Mouse (Mus musculus): ENCODE results near the gene Snap91. TPM values are rescaled to one million over a fixed set of nuclear protein-coding genes. Genes with fewer than 3 reads are reported as not detected.

The Snap91 gene
- total RNA-seq, 2 experiments from 2014 or later, result 361 to 373 TPM

DNA sequence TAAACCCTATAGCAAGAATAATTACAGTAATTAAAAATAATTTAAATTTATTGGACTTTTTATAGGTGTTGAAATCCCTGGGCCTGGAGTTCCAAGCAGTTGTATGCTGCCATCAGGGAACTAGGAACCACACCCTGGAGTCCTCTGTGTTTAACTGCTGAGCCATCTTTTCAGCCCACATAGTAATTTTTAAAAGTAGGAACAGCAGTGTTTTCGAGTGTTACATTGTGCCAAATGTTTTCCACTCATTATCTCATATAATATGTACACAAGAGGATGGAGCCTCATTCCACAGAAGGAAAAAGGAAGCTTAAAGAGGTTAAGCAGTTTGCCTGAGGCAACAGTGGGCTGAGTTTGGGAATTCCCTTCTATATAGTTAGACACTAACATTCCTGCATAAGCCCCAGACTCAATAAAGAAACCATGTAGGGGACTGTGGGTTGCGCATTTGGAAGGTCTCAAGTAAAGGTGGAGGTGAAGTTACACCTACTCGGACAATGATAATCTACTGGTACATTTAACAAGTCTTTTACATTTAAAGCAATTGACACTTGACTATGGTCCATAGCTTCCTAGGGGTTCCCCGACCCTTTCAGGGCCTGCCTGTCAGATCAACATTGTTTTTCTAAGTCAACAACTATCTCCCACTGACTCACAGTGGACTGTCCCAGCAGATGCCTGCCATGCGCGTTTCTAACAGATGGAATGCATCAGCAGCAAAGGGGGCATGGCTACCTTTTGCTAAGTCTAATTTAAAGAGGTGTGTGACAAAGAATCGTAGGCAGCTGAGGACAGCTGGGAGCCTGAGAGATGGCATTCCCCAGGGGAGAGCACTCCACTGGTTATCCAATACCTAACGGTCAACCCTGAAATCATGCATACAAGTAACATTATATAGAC is 117.7 kb downstream of the Snap91 start:
- peak in 1 of 2 experiments; percentile 43 for DNase-seq (ENCODE audit: low spot score in 2 of 2)

DNA sequence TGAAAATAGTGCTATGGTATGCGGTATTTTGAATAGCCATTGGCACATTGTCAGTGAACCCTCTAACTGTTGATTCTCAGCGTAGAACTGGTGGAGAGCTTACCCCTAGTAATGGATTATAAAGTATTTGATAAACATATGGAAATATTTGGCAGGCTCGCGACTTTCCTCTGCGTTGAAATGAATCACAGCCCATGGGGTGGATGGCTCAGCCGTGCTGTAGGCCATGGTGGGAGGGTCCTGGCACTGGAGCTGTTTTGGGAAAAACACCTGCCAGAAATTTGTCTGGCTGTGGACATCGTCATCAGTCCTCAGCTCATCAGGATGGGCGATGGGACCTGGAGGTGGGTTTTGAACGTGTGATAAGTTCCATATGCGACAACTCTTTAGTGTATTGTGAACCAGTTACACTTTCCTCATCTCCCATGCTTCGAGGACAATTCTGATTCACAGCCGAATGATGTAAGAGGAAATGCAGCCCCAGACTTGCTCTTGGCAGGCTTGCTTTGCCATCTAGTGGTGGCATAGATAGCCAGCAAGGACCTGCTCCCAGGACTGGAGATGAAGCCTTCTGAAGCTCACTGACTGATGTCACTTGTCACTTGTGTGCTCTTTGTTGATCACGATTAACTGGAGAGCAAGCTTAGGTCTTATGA is 134.4 kb downstream of the Snap91 start:
- DNase-seq (ENCODE audit: low spot score in 2 of 2), result peak; percentile 75 to 93

DNA sequence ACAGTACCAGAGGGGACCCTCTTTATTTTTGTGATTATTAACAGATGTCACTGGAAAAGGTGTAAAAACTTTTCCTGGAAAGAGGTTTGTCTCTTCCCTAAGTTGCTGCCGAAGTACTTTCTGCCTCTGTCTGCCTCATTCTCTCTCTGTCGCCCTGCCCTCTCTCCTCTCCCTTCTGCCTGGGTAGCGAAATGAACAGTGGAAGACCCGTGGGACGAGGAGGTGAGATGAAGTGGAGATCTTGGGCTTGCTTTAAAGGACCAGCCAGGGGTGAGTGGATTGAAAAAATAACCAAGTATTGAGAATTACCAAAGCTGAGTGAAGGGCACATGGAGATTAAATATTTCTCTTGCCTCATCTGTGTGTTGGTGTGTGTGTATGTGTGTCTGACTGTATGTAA is 136.4 kb downstream of the Snap91 start:
- DNase-seq (ENCODE audit: low spot score in 2 of 2), result no peak

DNA sequence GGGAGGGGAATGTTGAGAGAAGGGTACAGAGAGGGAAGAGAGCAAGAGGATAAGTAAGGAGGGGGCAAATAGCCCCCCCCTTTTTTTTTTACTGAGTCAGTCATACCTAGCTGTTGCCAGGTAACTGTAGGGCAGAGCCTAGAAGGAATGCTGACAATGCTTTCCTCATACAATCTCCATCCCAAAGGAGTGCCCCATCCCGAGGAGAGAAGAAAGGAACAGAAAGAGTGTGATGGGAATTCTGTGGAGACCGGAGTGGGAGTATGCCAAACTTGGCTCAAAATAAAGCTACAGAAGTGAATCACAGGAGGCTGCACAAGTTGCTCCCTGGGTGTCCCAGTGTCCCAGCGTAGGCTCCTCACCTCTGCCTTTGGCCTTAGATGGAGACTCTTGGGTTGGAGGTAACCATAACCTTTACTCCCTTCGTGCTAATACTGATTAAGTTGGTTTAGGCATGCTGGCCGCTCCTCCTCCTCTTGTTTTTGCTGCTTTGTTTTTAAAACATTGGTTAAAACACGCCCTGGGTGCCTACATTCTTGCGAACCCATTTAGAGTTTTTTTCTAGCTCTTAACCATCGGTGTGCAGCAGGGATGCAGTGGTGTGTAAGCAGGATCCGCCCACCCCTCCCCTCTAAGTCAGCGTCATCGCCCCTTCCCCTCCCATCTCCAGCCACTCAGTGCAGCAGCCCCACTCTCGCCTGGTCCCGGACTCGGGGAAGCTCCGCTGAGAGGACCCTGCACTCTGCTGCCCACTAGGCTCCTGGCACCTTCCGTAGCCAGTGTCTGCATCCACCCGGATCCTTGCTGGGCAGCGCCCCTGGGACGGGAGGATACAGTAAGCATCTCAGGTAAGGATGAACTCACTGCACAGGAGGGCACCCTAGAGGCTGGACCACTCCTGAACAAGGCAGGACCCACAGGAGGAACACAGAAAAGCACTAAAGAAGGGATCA is 137.2 kb downstream of the Snap91 start, which contains the start of gene Prss35:
Gene Prss35 (plus strand): TSS at position 691 of the 953 bp plus-strand sequence.
- no peak for DNase-seq (ENCODE audit: low spot score in 2 of 2)

DNA sequence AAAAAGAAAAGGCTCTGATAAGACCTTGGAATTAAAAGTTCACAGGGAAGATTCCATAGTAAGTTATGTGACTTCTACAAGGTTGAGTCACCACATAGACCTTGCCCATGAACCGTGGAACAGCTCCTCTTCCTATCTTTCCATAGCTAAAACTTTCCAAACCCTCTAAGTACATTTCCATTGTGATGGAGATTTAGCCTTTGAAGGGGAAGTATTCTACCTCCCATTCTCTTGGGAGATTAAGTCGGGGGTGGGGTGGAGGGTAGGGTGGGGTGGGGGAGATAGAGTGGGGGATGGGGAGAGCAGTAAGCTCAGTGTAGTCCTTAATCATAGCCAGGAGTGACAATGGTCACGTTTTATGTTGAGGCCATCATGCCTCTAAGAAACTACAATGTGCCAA is 140.5 kb downstream of the Snap91 start:
- DNase-seq (ENCODE audit: low spot score in 2 of 2), result no peak

DNA sequence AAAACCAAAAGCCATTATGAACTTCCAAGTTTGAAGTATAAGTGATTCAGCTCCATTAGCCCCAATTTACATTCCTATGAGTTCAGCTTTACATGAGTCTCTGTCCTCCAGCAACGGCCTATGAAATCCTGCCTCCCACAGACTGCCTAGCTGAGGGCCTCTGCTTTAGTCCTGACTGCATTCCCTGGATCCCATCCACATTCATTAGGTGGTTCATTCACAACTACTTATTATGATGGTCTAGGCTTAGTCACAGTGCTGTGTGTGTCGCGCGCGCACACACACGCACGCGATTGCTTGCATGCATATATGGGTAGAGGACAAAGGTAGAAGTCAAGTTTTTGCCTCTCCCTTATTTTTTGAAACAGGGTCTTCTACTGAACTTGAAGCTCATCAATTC is 141.7 kb downstream of the Snap91 start:
- DNase-seq (ENCODE audit: low spot score in 2 of 2), result no peak

DNA sequence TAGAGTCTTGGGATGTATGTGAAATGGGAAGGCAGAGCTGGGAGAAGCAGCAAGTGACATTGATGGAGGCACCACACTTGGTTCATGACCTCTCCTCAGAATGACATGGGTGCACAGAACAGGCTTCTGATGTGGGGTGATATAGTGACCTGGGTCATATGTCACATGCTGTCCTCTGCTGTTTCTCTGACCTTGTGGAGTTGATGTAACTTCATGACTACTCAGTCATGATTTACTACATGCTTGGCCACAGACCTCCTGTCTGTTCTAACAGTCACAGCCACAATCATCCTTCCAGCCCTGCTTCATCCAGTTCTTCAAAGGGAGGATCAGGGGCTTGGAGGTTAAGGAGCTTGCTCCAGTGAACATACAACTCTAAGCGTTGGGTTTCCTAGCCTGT is 142.4 kb downstream of the Snap91 start:
- no peak for DNase-seq (ENCODE audit: low spot score in 2 of 2)

DNA sequence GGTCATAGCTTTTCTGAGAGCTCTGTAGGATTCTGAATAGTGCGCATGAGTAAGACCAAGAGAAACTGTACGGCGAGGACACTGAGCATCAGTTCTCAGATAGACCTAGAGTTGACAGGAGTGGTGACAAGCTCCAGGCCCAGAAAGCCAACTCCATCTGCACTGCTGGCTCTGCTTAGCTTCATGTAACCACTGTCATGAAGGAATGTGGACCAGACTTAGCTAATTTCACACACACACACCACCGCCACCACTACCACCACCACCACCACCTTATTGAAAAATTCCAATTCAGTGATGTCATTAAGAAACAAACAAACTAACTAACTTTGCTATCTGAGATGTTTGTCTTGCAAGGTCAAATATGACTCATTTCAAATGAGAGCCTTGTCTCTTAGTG is 143.5 kb downstream of the Snap91 start:
- no peak for DNase-seq (ENCODE audit: low spot score in 2 of 2)

DNA sequence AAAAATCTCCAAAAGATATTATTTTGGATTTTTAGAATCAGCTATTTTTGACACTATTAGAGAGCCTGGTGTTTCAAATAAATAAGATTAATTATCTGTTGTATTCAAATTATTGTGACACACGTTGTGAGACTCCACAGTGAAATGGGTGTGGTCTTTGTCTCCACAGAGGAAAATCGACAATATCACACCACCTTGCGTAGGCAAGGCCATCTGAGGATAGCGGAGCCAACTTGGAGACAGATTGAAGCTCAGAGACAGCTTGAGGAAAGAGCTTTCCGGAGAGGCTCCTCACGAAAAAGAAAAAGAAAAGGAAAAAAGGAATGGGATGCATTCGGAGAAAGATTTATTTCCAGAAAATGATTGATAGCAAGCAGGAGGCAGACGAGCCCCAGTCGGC is 145.7 kb downstream of the Snap91 start:
- DNase-seq (ENCODE audit: low spot score in 2 of 2), result no peak

DNA sequence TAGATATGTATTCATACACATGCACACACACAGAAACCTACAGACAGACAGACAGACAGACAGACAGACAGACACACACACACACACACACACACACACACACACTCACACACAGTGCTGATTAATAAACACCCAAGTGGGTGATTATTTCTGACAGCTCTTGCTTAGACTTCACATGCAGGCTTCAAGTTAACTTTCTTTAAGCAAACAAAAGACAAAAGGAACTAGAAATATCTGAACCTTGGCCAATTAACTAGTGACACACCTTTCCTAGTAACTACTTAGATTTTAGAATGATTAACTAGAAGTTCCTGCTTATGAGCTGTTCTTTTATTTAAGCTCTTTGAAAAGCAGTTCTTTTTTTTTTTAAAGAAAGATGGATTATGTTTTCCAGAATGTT is 146.1 kb downstream of the Snap91 start:
- DNase-seq (ENCODE audit: low spot score in 2 of 2), result no peak

DNA sequence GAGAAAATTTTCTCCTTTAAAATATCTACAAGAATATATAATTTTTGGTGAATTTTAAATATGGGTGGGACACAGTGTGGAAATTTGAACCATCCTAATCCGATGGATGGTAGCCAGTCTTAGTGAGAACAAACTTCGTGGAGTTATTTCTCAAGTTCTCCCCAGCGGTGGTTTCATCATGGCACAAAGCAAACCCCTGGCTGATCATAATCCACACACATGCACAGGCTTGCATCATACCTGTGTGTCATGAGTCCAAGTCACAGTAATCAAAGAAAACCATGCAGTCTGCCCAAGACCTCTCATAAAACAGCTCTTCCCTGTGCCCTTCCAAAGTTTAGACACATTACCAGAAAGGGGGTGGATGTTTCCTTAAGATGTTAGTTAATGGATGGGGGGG is 150.6 kb downstream of the Snap91 start:
- DNase-seq (ENCODE audit: low spot score in 2 of 2), result no peak

DNA sequence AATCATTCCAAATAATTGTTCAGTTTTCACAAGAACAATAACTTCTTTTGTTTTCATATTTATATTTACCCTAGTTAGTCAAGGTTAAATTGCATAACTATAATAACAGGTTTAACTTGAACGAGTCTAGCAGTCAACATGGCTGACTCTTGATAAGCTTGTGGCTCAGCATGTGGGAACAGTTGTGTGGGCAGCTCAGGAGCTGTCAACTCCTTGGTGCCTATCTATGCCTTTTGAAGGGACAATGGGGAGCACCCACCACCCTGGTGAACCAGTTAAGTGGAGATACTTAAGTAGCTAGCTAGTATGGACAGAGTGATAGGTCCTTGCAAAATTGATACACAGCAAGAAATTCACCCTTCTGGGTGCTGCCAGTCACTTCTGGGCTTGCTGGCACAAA is 151.4 kb downstream of the Snap91 start:
- no peak for DNase-seq (ENCODE audit: low spot score in 2 of 2)

DNA sequence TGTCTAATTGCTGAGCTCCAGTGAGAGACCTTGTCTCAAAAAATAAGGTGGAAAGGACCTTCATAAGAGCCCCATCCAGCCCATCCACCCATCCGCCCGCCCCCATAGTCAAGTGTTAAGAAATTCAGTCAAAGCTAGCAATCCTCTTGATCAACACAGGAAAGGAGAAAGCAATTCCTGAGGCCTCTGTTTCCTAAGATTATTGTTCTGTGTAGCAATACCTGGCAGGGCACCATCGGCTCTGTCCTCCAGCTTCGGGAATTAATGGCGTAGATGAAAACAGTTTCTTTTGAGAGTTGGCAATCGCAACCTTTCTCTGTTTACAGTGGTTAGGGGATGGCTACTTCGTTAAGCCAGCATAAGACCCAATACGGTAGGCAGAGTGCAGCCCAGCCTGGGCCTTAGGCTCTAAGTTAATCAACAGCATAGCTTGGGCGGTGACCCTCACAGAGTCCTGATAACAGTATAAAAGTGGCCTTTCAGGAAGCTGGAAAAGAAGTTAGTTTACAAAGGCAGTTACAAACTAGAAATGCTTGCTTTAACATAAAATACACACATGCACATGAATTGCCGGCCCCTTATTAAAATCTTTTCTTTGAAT is 152.1 kb downstream of the Snap91 start:
- DNase-seq (ENCODE audit: low spot score in 2 of 2), result no peak

DNA sequence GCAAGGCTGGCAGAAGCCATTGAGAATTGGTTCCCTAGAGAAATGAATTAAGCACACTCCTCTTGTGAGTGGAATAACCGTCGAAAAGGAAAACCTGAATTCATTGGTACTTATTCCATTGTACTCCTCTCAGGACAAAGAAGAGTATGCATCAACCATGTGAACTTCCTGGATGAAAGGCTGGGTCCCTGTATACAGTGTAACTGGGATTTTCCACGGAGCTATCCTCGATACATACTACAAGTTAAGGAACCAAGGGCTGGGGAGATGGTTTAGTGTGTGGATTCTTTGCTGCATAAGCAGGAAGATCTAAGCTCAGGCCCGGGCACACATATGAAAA is 154.1 kb downstream of the Snap91 start:
- no peak for DNase-seq (ENCODE audit: low spot score in 2 of 2)

DNA sequence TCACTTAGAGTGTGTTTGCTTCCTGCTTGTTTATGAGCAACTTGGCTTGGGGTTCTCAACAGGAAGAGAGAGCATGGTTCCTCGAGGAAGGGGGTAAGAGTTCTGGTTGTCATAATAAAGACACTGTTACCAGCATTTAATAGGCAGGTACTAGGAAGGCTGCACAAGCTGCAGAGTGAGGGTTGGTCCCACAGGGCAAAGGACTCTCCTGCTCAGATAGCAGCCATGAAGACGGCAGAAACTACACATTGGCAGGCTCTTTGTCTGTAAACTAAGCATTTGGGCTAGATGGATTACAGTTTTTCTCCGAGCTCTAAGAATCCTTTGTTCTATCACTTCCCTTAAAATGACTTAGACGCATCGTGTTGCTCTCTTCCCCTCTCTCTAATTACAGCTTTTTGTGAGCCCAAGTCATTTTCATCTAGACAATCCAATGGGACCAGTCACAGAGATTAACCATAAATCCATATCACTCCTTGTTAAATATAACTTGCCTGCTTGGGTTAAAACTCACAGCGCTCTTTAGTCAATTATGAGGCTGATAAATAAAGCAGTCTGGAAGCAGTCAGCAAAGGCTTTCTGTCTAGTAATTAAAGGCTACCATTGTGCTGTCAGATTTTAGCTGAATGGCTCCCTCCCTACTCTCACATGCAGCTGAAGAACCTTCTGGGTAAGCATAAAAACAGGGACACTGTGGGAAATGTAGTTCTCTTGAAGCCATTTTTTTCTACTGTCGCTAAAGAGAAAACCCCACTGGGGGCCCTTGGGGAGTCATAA is 154.7 kb downstream of the Snap91 start:
- no peak for DNase-seq (ENCODE audit: low spot score in 2 of 2)

DNA sequence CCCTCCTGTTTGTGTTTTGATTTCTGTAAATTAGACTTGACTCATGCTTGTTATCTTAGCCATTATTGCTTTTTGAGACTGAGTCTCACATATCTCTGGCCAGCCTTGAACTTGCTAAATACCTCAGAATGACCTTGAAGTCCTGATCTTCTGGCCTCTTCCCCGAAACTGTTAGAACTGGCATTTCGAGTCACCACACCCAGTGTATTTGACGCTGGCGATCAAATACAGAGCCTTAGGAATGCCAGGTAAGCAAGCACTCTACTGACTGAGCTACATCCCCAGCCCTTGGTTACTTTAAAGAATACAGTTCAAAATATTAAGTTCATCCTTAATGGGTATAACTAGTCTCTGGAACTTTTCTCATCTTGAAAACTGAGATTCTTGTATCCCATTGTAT is 155.4 kb downstream of the Snap91 start:
- no peak for DNase-seq (ENCODE audit: low spot score in 2 of 2)

DNA sequence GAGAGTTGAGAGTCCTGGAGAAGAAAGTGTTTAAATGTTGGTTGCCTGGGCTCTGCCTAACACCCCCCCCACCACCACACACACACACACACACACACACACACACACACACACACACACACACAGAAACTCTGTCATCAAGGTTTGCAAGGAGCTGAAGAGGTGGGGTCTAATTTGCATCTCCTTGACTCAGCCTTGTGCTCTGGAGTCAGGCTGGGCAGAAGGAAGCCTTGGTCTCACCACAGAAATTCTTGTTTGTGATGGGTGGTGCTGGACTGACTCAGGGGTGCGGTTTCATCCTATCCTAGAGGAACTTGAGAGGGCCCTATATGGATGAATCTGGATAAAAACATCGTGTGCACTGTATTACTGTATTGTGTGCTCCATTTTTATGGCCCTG is 159.7 kb downstream of the Snap91 start:
- no peak for DNase-seq (ENCODE audit: low spot score in 2 of 2)

DNA sequence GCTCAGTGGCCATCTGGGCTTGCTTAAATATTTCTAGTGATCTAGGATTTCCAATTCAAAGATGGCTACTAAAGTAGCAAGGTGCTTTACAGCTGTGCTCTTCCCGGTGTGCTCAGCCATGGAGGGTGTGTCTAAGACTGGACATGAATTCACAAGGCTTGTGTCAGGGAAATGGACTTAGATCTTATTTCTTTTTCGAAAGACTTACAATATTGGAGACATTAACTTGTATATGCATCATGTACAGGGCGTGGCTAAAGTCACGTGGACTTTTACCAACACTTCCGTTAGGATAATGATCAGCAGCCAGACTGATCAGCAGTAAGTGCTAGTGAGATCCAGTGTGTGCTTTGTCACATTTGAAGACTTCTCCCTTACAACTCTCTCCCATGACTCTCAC is 160.2 kb downstream of the Snap91 start:
- DNase-seq (ENCODE audit: low spot score in 2 of 2), result no peak

DNA sequence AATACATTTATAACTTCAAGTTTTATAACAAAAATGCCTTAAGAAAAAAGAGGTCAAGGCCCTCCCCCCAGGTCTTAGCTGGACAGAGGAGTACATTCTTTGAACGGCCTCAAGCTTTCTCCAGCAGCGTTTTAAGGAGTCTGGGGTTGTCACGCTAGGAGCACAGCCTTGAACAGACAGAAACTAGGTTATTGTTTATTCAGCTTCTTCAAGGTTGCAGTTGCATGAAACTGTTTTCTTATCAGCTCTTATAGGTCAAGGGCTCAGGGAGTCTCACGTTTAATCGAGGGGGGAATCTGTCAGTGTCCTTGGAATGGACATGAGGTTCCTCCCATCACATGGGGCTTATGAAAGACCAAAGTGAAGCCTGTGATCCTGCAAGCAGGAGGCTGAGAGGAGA is 163.3 kb downstream of the Snap91 start:
- no peak for DNase-seq (ENCODE audit: low spot score in 2 of 2)

DNA sequence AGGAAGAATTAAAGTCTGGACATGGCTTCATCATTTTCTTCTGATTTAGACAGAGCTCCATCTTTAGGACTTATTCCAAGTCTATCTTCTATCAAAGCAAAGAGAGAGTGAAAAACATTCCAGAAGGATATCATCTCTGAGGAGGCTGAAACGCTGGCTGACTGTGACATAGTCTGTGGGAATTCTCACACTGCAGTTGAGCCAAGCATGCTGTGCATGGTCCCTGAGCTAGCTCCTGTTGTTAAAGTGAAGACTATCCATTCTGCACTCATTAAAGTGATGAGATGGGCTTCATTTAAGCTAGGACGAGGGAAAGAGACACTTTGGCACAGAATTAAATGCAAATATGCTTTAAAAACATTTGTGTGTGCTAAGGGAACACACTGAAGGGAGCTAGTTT is 163.9 kb downstream of the Snap91 start:
- DNase-seq (ENCODE audit: low spot score in 2 of 2), result no peak

All from layer of hippocampus, adult 18-20 months (tissue).